Mouse (Mus musculus) heart, adult 10 weeks (tissue): ENCODE results near the gene Cct5. TPM values are rescaled to one million over a fixed set of nuclear protein-coding genes. Genes with fewer than 3 reads are reported as not detected.

Source experiments
- polyA plus RNA-seq: library from polyadenylated mRNA; stranded (reverse); fragments of 350-450 nt; fragmentation: Illumina TruSeq; extraction: RNeasy Lipid Tissue Mini Kit (QIAGEN cat#74804); gene quantifications from one replicate; pipeline ENCODE4 v1.2.3, GENCODE M21; 2014; ENCODE audit warnings: low read depth, low replicate concordance

Gene Cct5
- polyA plus RNA-seq, result 166 TPM

DNA sequence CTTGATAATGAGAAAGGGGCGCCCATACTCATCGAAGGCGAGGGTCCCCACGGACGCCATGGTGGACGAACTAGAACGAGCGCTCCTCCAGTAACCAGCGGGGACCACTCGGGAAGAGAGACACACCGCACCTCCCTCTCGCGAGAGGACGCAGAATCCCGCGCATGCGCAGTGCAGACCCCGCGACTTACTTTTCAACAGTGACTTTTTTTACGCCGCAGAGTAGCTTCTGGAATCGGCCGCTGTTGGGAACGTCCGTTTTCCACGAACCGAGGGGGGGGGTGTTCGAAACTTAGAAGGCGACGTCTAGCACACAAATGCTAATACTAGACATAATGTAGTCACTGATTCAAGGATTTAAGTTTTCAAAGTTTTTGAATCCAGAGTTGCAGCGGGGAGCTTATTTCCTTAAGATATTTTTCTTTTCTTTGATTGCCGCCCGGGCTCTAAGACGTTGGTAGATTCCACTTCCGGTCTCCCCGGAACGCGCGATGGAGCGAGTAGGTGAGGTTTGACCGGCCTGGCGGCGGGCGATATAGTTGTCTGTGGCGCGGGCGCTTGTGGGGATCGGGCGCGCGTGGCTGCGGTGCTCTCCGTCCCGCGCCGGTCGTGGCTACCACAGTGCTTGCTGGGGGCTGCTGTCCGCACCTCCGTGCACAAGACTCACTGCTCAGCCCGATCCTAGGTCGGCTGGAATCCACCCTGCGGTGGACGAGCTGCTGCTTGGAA, at the start of gene Cct5, which contains the start of gene Fam173b:
Gene Cct5, minus strand, starts transcription at position 159 of the 729 bp plus-strand sequence.
Gene Fam173b, plus strand, starts transcription at position 207 of the 729 bp plus-strand sequence.

DNA sequence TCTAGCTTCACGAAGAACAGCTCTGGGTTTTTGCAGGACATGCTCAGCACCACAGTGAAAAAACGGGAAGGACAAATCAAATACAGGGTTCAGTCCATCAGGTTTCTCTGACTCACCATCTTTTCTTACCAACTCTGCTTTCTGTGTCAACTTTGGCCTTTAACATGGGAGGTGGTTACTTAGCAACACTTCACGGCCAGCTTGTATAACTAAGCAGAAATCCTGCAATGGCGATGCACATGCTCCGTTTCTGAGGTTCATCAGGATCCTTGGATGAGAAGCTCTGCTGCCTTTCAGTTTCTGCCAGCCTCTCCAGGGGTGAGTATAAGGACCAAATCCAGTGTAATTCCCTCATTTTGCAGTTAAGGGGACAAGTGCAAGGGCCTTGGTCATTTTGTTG, 36.4 kb downstream of the Cct5 start, which contains the start of gene Cmbl:
Gene Cmbl, plus strand, starts transcription at position 206 of the 400 bp plus-strand sequence.

Other genes with a start within 250 kb of the Cct5 start
- 19.7 TPM for gene Ankrd33b, start 234.1 kb downstream of the Cct5 start, polyA plus RNA-seq
- gene Ropn1l, start 148.1 kb downstream of the Cct5 start, polyA plus RNA-seq, result not detected
- 67.4 TPM for gene March6, start 70.8 kb downstream of the Cct5 start, polyA plus RNA-seq
- 64.9 TPM for gene Cmbl, start 36.4 kb downstream of the Cct5 start, polyA plus RNA-seq
- 23.7 TPM for gene Fam173b, start within 50 bp of the Cct5 start, polyA plus RNA-seq